Mouse (Mus musculus) liver, embryonic 14.5 days (tissue): ENCODE measurements around the gene Spock3. TPM values are rescaled to one million over a fixed set of nuclear protein-coding genes. Genes with fewer than 3 reads are reported as not detected.

Experiments used
- ATAC-seq: fragments of 200-750 bp; cut with Nextera tagmentation; 2 replicates; pipeline ENCODE4 v1.8.0; 2017; ENCODE audit warnings: moderate number of reproducible peaks, mild to moderate bottlenecking, moderate library complexity; ENCODE audit not compliant: insufficient read depth
- DNase-seq, 3 experiments: peaks; one replicate each; pipeline ENCODE4 v3.0.0-alpha.2; 2012 to 2013; ENCODE audit warnings: low read depth in 3 of 3, low spot score in 3 of 3
- H3K27ac ChIP-seq: fragments of 300-500 bp; sonication (generic); 2 replicates; pipeline ENCODE4 v1.5.1; 2014; ENCODE audit warnings: moderate library complexity, mild to moderate bottlenecking, control low read depth, inconsistent platforms
- H3K27me3 ChIP-seq: fragments of 300-500 bp; sonication (generic); 2 replicates; pipeline ENCODE4 v1.6.1; 2014; ENCODE audit warnings: mild to moderate bottlenecking, low read length, moderate library complexity; ENCODE audit not compliant: control insufficient read depth, insufficient read depth
- H3K36me3 ChIP-seq: fragments of 300-500 bp; sonication (generic); replicated peaks from 2 replicates; pipeline ENCODE4 v1.6.1; 2014; ENCODE audit warnings: low read depth; ENCODE audit not compliant: control insufficient read depth, insufficient read depth
- H3K4me1 ChIP-seq, 2 experiments: fragments of 200-500 bp in 1 of 2; fragments of 300-500 bp in 1 of 2; sonication (generic) in 1 of 2; replicated peaks; 2 replicates each; pipeline ENCODE4 v1.6.1; 2012 to 2014; ENCODE audit warnings: antibody characterized with exemption in 1 of 2, inconsistent platforms in 1 of 2, low read length in 1 of 2; ENCODE audit not compliant: control insufficient read depth in 2 of 2, insufficient read depth in 2 of 2
- H3K4me2 ChIP-seq: fragments of 300-500 bp; sonication (generic); 2 replicates; pipeline ENCODE4 v1.6.1; 2014; ENCODE audit warnings: low read depth, mild to moderate bottlenecking, control low read depth, moderate library complexity
- H3K4me3 ChIP-seq, 2 experiments: fragments of 200-500 bp in 1 of 2; fragments of 300-500 bp in 1 of 2; sonication (generic) in 1 of 2; 2 replicates each; pipeline ENCODE4 v1.5.1; 2012 to 2014; ENCODE audit warnings: low read depth in 2 of 2, low read length in 2 of 2, mild to moderate bottlenecking in 2 of 2, control low read depth in 1 of 2, inconsistent platforms in 1 of 2, moderate library complexity in 1 of 2; ENCODE audit not compliant: insufficient read depth in 1 of 2
- H3K9ac ChIP-seq: fragments of 300-500 bp; sonication (generic); replicated peaks from 2 replicates; pipeline ENCODE4 v1.6.1; 2014; ENCODE audit warnings: mild to moderate bottlenecking, control low read depth, moderate library complexity
- H3K9me3 ChIP-seq: fragments of 300-500 bp; sonication (generic); 2 replicates; pipeline ENCODE4 v1.6.1; 2016; ENCODE audit warnings: low read length, mixed read lengths; ENCODE audit not compliant: control insufficient read depth
- CTCF ChIP-seq: IDR thresholded peaks from 2 replicates; pipeline ENCODE4 v1.5.1; 2016; ENCODE audit warnings: antibody characterized with exemption, low read depth, control low read depth
- EP300 ChIP-seq: IDR thresholded peaks from 2 replicates; pipeline ENCODE4 v1.6.1; 2016; ENCODE audit warnings: antibody characterized with exemption, low read depth
- WGBS: fragments of 180-500 bp; shearing (Covaris S2); extraction: QIAGEN DNeasy Blood & Tissue Kit; methylation state at CpG from one replicate; pipeline ENCODE4 v1.1.7; 2014; ENCODE audit not compliant: insufficient replicate concordance; 5-methylcytosine and 5-hydroxymethylcytosine counted together
- polyA plus RNA-seq, 2 experiments: library from polyadenylated mRNA; depleted of rRNA in 1 of 2; stranded (reverse) in 1 of 2; unstranded in 1 of 2; fragments of >200 nt; fragmentation: Nextera tagmentation in 1 of 2; extraction: Ambion mirVana in 1 of 2; gene quantifications; 2 replicates each; pipeline versions ENCODE4 v1.2.1 to v1.2.3; 2012 to 2014

The Spock3 gene
- polyA plus RNA-seq, 2 experiments, result 0.04 TPM; not detected in 1

DNA sequence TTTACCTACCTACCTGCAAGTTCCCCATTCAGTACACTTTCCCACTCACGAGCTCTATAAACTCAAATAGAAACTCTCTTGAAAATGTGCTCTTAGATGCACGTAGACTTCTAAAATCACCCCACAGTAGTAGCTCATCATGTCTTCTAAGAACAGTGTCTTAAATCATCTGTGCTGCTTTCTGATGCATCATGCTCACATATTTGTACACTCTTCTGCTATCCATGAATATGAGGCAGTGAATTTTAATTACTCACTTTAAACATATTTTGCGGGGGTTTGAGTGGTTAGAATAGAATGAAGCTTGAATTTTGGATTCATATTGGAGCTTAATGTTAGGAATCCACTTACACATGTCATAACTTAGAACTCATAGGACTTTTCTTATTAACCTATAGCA, 138.2 kb downstream of the Spock3 start:
- no peak overlapping the region for H3K4me2 ChIP-seq
- DNase-seq (no peak), ATAC-seq (no peak)
- H3K27me3 ChIP-seq, result no peaks in the 10 kb centered on the region
- no peak overlapping the region for H3K4me3 ChIP-seq
- H3K27ac ChIP-seq, result no peak overlapping the region
- H3K9me3 ChIP-seq, result no peaks in the 10 kb centered on the region
- H3K4me1 ChIP-seq, result no peaks in the 10 kb centered on the region
- TF ChIP-seq CTCF (no peak), EP300 (no peak)
- no peak overlapping the region for H3K9ac ChIP-seq
- 50% methylated on average over 3 of the region's 3 CpGs for WGBS
- H3K36me3 ChIP-seq, result no peaks in the 10 kb centered on the region

DNA sequence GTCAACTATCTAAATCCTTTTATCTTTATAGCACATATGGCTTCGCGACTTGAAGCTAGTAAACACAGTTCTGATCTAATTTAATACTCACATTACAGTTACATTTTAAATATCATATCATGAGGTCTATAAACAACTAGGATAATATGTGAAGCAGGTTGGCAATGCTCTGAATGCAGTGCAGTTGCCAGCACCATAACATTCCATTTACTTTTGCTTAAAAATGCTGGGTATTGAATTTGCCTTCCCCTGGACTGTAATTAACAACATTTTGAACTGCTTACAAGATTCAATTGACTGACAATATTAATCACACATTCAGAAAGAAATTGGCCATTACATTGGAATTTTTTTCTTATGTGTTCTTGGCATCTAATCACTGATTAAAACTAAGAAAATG, 147.4 kb downstream of the Spock3 start:
- no peak overlapping the region for H3K4me3 ChIP-seq
- no peaks in the 10 kb centered on the region for H3K36me3 ChIP-seq
- WGBS, result 61% methylated on average over 2 of the region's 2 CpGs
- no peak for DNase-seq
- no peak overlapping the region for H3K27ac ChIP-seq
- no peak overlapping the region for H3K4me2 ChIP-seq
- no peak for TF ChIP-seq CTCF
- TF ChIP-seq EP300, result no peak
- H3K9ac ChIP-seq, result no peak overlapping the region
- no peaks in the 10 kb centered on the region for H3K9me3 ChIP-seq
- no peaks in the 10 kb centered on the region for H3K27me3 ChIP-seq
- ATAC-seq, result no peak
- H3K4me1 ChIP-seq, result no peaks in the 10 kb centered on the region

DNA sequence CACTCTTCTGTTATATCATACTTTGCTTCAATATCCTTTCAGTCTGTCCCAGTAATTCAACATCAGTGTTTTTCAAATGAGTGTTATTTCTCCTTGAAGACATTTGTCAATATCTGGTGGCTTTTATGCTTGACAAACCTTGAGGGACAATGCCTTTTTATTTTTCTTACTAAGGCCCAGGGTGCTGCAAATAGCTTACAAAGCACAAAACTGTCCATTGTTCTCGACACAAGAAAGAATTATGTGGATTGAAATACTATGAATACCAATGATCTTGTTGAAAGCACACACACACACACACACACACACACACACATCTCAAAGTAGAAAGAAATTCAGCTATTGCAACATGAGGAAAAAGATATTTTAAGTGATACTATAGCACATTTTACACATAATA, 159.0 kb downstream of the Spock3 start:
- H3K9ac ChIP-seq, result no peak overlapping the region
- no peaks in the 10 kb centered on the region for H3K27me3 ChIP-seq
- no peaks in the 10 kb centered on the region for H3K9me3 ChIP-seq
- H3K4me1 ChIP-seq, result no peaks in the 10 kb centered on the region
- no peak overlapping the region for H3K4me2 ChIP-seq
- WGBS, result 23% methylated on average over 1 of the region's 1 CpGs
- TF ChIP-seq CTCF (no peak), EP300 (no peak)
- H3K27ac ChIP-seq, result no peak overlapping the region
- H3K4me3 ChIP-seq, result no peak overlapping the region
- H3K36me3 ChIP-seq, result no peaks in the 10 kb centered on the region
- no peak for DNase-seq
- ATAC-seq, result no peak

DNA sequence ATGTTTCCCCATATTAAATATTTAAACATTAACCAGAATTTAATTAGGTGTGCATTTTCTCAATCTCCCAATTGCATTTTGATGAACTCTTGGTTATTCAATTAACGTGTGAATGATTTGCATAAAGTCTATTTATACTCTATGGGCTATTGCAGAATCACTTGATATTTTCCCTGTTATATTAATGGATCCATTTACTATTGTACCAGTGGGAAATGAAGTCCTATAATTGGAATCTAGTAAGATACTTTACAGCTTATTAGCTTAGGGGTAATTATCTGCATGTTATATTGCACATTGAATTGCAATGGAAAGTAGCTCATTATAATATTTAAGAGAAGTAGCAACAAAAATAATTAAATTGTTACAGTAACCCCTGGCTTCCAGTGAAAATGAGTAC, 162.1 kb downstream of the Spock3 start:
- 42% methylated on average over 1 of the region's 1 CpGs for WGBS
- H3K4me3 ChIP-seq, result no peak overlapping the region
- TF ChIP-seq CTCF (no peak), EP300 (no peak)

DNA sequence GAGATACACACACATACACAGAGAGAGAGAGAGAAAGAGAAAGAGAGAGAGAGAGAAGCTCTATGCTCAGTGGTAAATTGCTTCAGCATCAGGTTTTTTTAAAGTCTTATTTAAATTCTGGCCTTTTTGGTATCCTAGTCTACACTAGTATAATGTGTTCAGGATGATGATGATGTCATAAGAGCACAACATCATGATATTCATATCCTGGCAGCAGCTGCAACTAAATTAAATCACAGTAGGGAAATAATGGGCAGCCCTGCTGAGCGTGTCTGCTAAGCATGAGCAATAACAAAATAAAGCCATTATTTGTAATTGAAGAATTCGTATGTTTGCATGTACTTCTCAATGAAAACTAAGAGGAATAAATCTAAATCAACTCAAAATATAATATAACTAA, 169.7 kb downstream of the Spock3 start:
- Histone ChIP-seq H3K36me3 (no peaks in the 10 kb centered on the region), H3K9me3 (no peaks in the 10 kb centered on the region), H3K27ac (no peak overlapping the region), H3K4me2 (no peak overlapping the region), H3K27me3 (no peaks in the 10 kb centered on the region), H3K9ac (no peak overlapping the region), H3K4me1 (no peaks in the 10 kb centered on the region), H3K4me3 (no peak overlapping the region)
- WGBS, result 53% methylated on average over 2 of the region's 2 CpGs
- TF ChIP-seq EP300, result no peak
- TF ChIP-seq CTCF, result no peak
- ATAC-seq, result no peak
- no peak for DNase-seq

More for the DNA sequence above, 162.1 kb downstream of the Spock3 start:
- Histone ChIP-seq H3K4me1 (no peaks in the 10 kb centered on the region), H3K27ac (no peak overlapping the region), H3K36me3 (no peaks in the 10 kb centered on the region), H3K9ac (no peak overlapping the region), H3K9me3 (no peaks in the 10 kb centered on the region), H3K4me2 (no peak overlapping the region), H3K27me3 (no peaks in the 10 kb centered on the region)
- ATAC-seq (no peak), DNase-seq (no peak)
